Mouse (Mus musculus): Measurements from ENCODE around the gene Kif26a.

DNA sequence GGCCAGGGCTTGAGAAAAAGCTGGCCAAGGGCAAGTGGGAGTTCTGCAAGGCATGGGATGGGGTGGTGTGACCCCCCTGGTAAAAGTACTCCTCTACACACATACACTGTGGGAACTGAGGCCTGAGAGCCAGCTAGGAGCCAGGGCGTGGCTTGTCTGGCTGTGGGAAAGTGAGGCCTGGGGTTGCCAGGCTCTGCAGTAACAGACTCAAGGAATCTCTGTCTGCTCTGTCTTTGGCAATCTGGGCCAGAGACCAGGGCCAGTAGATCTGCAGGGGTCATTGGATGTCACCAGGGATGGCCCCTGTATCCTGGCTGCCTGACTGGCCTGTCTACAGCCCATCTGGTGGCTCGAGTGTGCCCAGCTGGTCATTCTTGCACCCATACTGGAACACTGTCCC is 61.2 kb downstream of the Kif26a start:
- TF ChIP-seq CTCF (IDR thresholded peaks at IDR 0.05; ENCODE audit: control insufficient read depth, insufficient read depth, insufficient replicate concordance, low read depth, low read length) = no peak
- TF ChIP-seq POLR2A (IDR thresholded peaks at IDR 0.05; ENCODE audit: control insufficient read depth, low read depth, low read length) = no peak

Measured in testis, adult 2 months (tissue).